Mouse (Mus musculus): ENCODE results near the gene Tnfsf11.

Tnfsf11 gene

DNA sequence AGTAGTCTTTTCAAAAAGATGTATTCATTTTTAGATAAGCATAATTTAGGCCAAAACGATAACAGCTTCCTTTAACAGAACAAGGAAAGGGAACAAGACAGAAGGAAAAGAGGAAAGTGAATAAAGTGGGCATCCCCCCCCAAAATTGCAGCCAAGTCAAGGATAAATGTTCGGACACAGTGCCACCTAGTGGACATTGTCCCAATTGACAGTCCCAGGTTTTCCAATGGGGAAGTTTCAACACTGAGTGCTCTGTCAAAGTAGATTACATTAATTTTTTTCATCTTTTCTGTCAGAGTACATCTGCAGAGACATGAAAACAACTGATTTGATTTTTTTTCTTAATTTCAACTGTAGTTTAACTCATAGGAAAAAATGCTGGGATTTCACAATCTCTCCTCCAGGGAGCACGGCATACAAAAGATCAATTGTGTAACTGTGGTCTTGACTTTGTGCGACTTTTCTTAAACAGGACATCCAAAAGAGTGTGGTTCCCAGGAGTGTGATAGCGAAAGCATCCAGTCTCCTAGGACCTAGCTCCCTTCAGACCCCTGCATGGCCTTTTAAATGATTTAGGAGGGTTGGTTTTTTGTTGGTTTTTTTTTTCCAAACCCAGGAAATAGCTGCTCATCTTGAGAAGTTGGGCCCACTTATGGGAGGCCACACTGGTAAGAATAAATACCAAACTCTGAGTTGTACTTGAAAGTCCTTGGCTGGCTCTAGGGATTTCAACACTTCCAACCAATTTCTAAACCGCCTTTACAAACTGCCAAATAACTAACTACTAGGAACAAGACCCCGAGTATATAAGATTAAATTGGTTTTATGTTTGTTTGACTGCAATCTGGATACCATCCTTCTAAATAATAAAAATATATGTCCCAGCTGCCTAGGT, 19.7 kb downstream of the Tnfsf11 start:
- DNase-seq (ENCODE audit: low spot score in 2 of 2), result peak; percentile 55 to 60

GRCm38 (mm10) chr14:78286011-78286548, 21.8 kb downstream of the Tnfsf11 start:
- DNase-seq (ENCODE audit: low spot score in 2 of 2), result no peak

DNA sequence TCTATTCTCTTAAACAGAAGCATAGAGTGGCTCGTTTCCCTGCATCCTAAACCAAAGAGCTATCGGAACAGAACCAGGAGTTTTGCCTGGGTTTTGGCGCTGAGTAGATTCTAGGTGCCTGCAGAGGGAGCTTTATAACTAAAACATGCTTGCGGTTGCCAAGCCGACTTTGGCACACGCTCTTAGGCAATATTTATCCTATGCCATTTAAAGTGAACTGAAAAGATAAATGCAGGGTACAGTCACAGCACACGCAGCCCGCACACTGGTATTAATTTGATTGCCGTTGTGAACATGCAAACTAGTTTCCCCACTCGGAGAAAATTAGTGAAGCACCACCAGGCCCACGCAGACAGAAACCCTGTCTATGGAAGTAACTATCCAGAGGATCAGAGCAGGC, 25.4 kb downstream of the Tnfsf11 start:
- DNase-seq (ENCODE audit: low spot score in 2 of 2), result peak; percentile 31 to 51

DNA sequence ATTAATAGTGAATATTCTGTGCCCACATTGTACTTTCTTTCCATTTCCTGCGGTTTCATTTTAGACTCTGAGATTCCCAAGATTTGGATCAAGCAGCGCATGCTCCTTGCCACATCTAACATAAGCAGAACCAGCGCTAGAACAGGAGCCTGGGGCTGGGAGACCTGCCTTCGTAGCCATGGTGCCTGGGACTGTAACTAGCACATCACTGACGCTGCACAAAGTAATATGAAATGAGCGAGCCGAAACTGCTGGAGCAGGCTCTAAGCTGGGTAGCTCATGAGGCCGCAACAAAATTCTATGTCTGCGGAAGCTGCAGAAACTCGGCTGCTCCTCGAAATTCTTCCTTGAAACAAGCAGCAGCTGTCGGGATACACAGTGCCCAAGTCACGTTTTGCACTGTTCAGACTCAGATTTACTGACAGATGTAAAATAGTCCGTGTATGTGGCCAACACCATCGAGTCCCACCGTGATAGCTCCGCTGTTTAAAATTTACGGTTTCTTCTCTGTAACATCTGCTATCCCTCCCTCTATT, 31.4 kb downstream of the Tnfsf11 start:
- peak; percentile 44 to 46 for DNase-seq (ENCODE audit: low spot score in 2 of 2)

DNA sequence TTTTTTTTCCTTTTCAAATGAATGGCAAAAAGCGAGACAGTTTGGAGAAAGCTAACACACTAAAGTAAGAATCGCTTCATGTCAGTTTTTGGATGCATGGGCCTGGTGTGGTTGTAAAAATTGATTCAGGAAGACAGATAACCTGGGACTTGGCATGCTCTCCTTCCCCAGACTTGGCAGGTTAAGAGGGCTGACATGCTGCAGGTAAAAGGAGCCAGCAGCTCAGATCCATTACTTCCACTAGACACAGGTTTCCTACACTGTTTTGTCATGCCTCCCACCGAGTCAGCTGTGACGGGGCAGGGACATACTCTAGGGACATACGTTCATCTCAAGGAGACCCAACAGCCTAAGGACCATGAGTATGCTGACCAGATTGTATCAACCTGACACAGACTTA, 33.0 kb downstream of the Tnfsf11 start:
- DNase-seq (ENCODE audit: low spot score in 2 of 2), result no peak

DNA sequence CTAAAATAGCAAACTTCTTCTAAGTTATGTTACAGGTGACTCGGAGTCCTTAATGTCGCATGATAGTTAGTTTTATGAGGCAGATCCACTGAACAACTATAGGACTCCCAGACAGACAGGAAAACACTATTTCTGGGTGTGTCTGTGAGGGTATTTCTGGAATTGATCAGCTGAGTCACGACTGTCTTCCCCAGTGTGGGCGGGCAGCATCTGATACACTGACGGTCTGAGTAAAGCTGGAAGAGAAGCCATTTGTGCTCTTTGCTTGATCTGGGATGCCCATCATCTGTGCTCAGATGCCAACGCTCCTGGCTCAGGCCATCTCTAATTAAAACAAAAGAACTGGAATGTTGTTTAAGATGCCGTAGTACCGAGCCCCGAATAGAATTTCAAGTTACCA, 33.7 kb downstream of the Tnfsf11 start:
- DNase-seq (ENCODE audit: low spot score in 2 of 2), result peak; percentile 53 to 73

DNA sequence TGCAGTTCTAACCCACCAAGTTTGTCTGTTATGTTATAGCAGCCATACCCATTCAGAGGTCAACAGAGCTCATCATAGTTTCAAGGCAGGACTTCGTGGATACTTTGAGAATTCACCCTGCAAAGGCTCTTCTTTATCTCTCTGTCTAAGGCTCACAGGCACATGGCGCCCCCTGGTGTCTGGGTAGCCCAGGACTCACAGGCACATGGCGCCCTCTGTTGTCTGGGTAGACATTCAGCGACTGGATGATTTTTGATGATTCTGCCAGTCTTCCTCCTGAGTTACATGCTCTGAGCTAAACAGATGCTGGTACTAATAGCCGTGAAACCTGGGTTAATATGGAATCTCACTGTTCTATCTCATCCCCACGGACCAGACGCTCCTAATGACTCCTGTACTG, 34.3 kb downstream of the Tnfsf11 start:
- peak in 1 of 2 experiments; percentile 63 for DNase-seq (ENCODE audit: low spot score in 2 of 2)

GRCm38 (mm10) chr14:78264876-78265275, 43.0 kb downstream of the Tnfsf11 start:
- no peak for DNase-seq (ENCODE audit: low spot score in 2 of 2)

DNA sequence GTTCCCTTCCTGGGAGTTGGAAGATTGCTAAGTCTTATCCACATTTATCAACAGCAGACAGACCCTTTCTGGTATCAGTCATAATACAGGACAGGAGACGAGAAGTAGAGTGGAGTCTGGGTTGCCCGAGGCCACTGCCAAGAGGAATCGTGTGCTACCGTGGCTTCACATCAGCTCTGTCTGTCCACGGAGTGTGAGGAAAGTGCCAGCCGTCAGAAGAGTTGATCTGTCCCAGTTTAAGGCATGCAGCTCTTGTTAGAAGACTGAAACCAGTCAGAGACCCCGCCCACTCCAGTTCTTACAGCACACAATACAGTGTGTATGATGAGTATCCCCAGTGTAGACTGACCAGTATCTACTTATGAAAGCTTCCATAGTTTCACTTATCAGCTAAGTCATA, 45.2 kb downstream of the Tnfsf11 start:
- DNase-seq (ENCODE audit: low spot score in 2 of 2), result no peak

DNA sequence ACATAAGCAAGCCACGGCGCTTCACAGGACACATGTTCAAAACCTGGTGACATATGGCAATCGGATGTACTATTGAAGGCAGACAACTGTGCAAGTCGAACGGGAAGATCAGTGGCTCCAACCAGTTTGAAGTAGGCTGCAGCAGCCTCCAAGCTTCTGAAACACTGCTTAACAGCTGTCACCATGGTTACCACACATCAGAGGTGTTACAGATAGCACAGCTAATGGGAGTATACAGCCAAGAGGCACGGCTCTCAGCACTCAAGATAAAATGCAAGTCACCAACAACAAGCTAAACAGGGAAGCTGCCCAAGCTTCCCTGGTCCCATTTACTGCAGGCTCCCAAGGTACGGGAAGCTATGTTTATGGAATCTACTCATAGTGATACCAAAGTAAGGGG, 46.6 kb downstream of the Tnfsf11 start:
- no peak for DNase-seq (ENCODE audit: low spot score in 2 of 2)

- DNase-seq (ENCODE audit: low spot score in 2 of 2), result no peak
Measured at GRCm38 (mm10) chr14:78254017-78254416, 53.8 kb downstream of the Tnfsf11 start.

DNA sequence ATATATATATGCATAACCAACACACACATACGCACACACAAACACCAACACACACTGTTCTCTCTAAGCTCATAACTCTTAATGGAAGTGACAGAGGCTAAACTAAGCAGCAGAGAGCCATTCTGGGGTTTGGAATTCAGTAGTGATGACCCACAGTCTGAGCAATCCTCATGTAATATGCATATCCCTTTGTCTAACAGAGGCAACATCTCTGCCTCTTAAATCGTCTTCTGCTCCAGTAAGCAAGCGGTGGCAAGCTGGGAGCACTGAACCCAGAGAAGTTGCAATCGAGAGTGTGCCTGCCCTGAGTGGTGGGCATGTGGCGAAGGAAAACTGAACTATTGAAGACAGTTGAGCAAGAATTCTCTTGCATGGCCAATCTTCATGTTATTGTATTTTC, 61.2 kb downstream of the Tnfsf11 start:
- no peak for DNase-seq (ENCODE audit: low spot score in 2 of 2)

GRCm38 (mm10) chr14:78244811-78245210, 63.0 kb downstream of the Tnfsf11 start:
- peak; percentile 11 to 59 for DNase-seq (ENCODE audit: low spot score in 2 of 2)

GRCm38 (mm10) chr14:78239346-78239745, 68.5 kb downstream of the Tnfsf11 start:
- DNase-seq (ENCODE audit: low spot score in 2 of 2), result no peak

GRCm38 (mm10) chr14:78237238-78237637, 70.6 kb downstream of the Tnfsf11 start:
- no peak for DNase-seq (ENCODE audit: low spot score in 2 of 2)

DNA sequence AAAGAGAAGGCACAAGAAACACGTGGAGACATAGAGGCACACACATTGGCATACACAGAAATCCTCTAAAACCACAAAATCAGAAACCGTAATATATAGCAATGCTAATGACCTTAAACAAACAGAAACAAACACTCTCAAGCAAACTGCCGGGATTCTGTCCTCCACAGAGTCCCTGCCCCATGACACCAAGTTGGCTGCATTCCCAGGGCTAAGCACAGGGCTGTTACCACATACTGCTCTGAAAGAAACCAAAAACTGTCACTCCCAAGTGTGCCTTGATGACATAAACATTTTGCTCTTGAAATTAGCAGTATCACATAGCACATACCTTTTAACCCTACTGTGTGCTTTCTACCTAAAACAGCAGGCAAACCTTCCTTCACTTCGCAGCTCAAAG, 71.7 kb downstream of the Tnfsf11 start:
- DNase-seq (ENCODE audit: low spot score in 2 of 2), result no peak

- no peak for DNase-seq (ENCODE audit: low spot score in 2 of 2)
Measured at GRCm38 (mm10) chr14:78235296-78235695, 72.5 kb downstream of the Tnfsf11 start.

GRCm38 (mm10) chr14:78229012-78229411, 78.8 kb downstream of the Tnfsf11 start:
- DNase-seq (ENCODE audit: low spot score in 2 of 2), result no peak
